Mouse (Mus musculus) stomach, postnatal 0 days (tissue): ENCODE measurements at regions not wholly inside any gene's neighbourhood (a gene's known extent, or its start where the extent isn't known, plus 50 kb on each side); places are given as distances from the start of the nearest gene placed in this dataset.
A peak's percentile ranks its signal among the peaks of the same experiment; 100 is the strongest.

Experiments
- ATAC-seq: fragments of 200-750 bp; cut with Nextera tagmentation; 2 replicates; pipeline ENCODE4 v1.8.0; 2017; ENCODE audit not compliant: low FRiP score, low TSS enrichment
- DNase-seq: peaks from one replicate; pipeline ENCODE4 v3.0.0-alpha.2; 2016; ENCODE audit warnings: low spot score
- H3K27ac ChIP-seq: fragments of 300-500 bp; sonication (generic); replicated peaks from 2 replicates; pipeline ENCODE4 v1.5.1; 2014; ENCODE audit warnings: mild to moderate bottlenecking, control low read depth
- H3K27me3 ChIP-seq: fragments of 300-500 bp; sonication (generic); 2 replicates; pipeline ENCODE4 v1.6.1; 2014; ENCODE audit warnings: low read length; ENCODE audit not compliant: control insufficient read depth, insufficient read depth
- H3K36me3 ChIP-seq: fragments of 300-500 bp; sonication (generic); 2 replicates; pipeline ENCODE4 v1.6.1; 2014; ENCODE audit warnings: low read length, mixed read lengths; ENCODE audit not compliant: control insufficient read depth, insufficient read depth
- H3K4me1 ChIP-seq: fragments of 300-500 bp; sonication (generic); replicated peaks from 2 replicates; pipeline ENCODE4 v1.6.1; 2014; ENCODE audit warnings: antibody characterized with exemption; ENCODE audit not compliant: control insufficient read depth, insufficient read depth
- H3K4me2 ChIP-seq: fragments of 300-500 bp; sonication (generic); replicated peaks from 2 replicates; pipeline ENCODE4 v1.6.1; 2014; ENCODE audit warnings: low read depth, mild to moderate bottlenecking, control low read depth, moderate library complexity
- H3K4me3 ChIP-seq: fragments of 300-500 bp; sonication (generic); 2 replicates; pipeline ENCODE4 v1.5.1; 2014; ENCODE audit warnings: low read depth, low read length, control low read depth
- H3K9ac ChIP-seq: fragments of 300-500 bp; sonication (generic); 2 replicates; pipeline ENCODE4 v1.6.1; 2014; ENCODE audit warnings: mild to moderate bottlenecking, low read length, control low read depth, mixed read lengths
- H3K9me3 ChIP-seq: fragments of 300-500 bp; sonication (generic); 2 replicates; pipeline ENCODE4 v1.6.1; 2016; ENCODE audit warnings: low read length; ENCODE audit not compliant: control insufficient read depth
- CTCF ChIP-seq: IDR thresholded peaks from 2 replicates; pipeline ENCODE4 v1.5.1; 2016; ENCODE audit warnings: antibody characterized with exemption, low read depth, mild to moderate bottlenecking, moderate library complexity
- EP300 ChIP-seq: optimal IDR thresholded peaks from 2 replicates; pipeline ENCODE3; 2016; ENCODE audit warnings: antibody characterized with exemption
- WGBS: fragments of 180-500 bp; shearing (Covaris S2); extraction: QIAGEN DNeasy Blood & Tissue Kit; methylation state at CpG from one replicate; pipeline ENCODE4 v1.1.7; 2014; 5-methylcytosine and 5-hydroxymethylcytosine counted together

- no peaks in the 10 kb centered on the region for H3K4me1 ChIP-seq
- no peaks in the 10 kb centered on the region for H3K36me3 ChIP-seq
- no peak overlapping the region for H3K4me3 ChIP-seq
- no peak for DNase-seq
- H3K9ac ChIP-seq: no peak overlapping the region
- H3K27ac ChIP-seq: no peak overlapping the region
- H3K4me2 ChIP-seq: no peak overlapping the region
- H3K9me3 ChIP-seq: no peaks in the 10 kb centered on the region
- WGBS: 40% methylated on average over 1 of the region's 1 CpGs
- TF ChIP-seq EP300: no peak
- no peak for TF ChIP-seq CTCF
- H3K27me3 ChIP-seq: no peaks in the 10 kb centered on the region
- no peak for ATAC-seq
These were observed 391.5 kb upstream of the Mef2c start for GRCm38 (mm10) chr13:83112323-83112722.

GRCm38 (mm10) chr13:83112741-83113140 is 391.1 kb upstream of the Mef2c start:
- ATAC-seq: no peak
- H3K27me3 ChIP-seq: no peaks in the 10 kb centered on the region
- no peak overlapping the region for H3K9ac ChIP-seq
- H3K27ac ChIP-seq: no peak overlapping the region
- H3K4me2 ChIP-seq: no peak overlapping the region
- H3K4me3 ChIP-seq: no peak overlapping the region
- H3K36me3 ChIP-seq: no peaks in the 10 kb centered on the region
- 61% methylated on average over 5 of the region's 5 CpGs for WGBS
- DNase-seq: no peak
- H3K4me1 ChIP-seq: no peaks in the 10 kb centered on the region
- no peaks in the 10 kb centered on the region for H3K9me3 ChIP-seq
- TF ChIP-seq CTCF (no peak), EP300 (no peak)

- no peak for TF ChIP-seq CTCF
- TF ChIP-seq EP300: no peak
- Histone ChIP-seq H3K36me3 (no peaks in the 10 kb centered on the region), H3K9ac (no peak overlapping the region), H3K4me3 (no peak overlapping the region), H3K27me3 (no peaks in the 10 kb centered on the region), H3K4me1 (no peaks in the 10 kb centered on the region), H3K4me2 (no peak overlapping the region), H3K9me3 (no peaks in the 10 kb centered on the region), H3K27ac (no peak overlapping the region)
- DNase-seq (no peak), ATAC-seq (peak; percentile 54; the same call in 1 of the 2 replicates)
These were observed 390.0 kb upstream of the Mef2c start for GRCm38 (mm10) chr13:83113808-83114207.

GRCm38 (mm10) chr13:83114401-83114800 is 389.4 kb upstream of the Mef2c start:
- 78% methylated on average over 2 of the region's 2 CpGs for WGBS
- Histone ChIP-seq H3K27me3 (no peaks in the 10 kb centered on the region), H3K27ac (no peak overlapping the region), H3K36me3 (no peaks in the 10 kb centered on the region), H3K4me2 (no peak overlapping the region), H3K9me3 (no peaks in the 10 kb centered on the region), H3K4me1 (no peaks in the 10 kb centered on the region), H3K9ac (no peak overlapping the region), H3K4me3 (no peak overlapping the region)
- DNase-seq (no peak), ATAC-seq (no peak)
- TF ChIP-seq CTCF (no peak), EP300 (no peak)

- Histone ChIP-seq H3K9ac (no peak overlapping the region), H3K4me1 (no peaks in the 10 kb centered on the region), H3K9me3 (no peaks in the 10 kb centered on the region), H3K27me3 (no peaks in the 10 kb centered on the region), H3K36me3 (no peaks in the 10 kb centered on the region), H3K4me3 (no peak overlapping the region), H3K4me2 (no peak overlapping the region), H3K27ac (no peak overlapping the region)
- no peak for TF ChIP-seq CTCF
- TF ChIP-seq EP300: no peak
- 85% methylated on average over 2 of the region's 2 CpGs for WGBS
- no peak for DNase-seq
- no peak for ATAC-seq
These were observed 388.1 kb upstream of the Mef2c start for GRCm38 (mm10) chr13:83115691-83116090.

- Histone ChIP-seq H3K36me3 (no peaks in the 10 kb centered on the region), H3K4me2 (no peak overlapping the region), H3K4me1 (no peaks in the 10 kb centered on the region), H3K27ac (no peak overlapping the region), H3K9ac (no peak overlapping the region), H3K4me3 (no peak overlapping the region), H3K9me3 (no peaks in the 10 kb centered on the region), H3K27me3 (no peaks in the 10 kb centered on the region)
- TF ChIP-seq EP300 (no peak), CTCF (no peak)
- no peak for ATAC-seq
- DNase-seq: no peak
- WGBS: 82% methylated on average over 4 of the region's 4 CpGs
These were observed 383.5 kb upstream of the Mef2c start for GRCm38 (mm10) chr13:83120343-83120742.

- H3K36me3 ChIP-seq: no peaks in the 10 kb centered on the region
These were observed 380.2 kb upstream of the Mef2c start for GRCm38 (mm10) chr13:83123596-83123995.

More at GRCm38 (mm10) chr13:83123596-83123995, 380.2 kb upstream of the Mef2c start:
- no peak overlapping the region for H3K4me2 ChIP-seq
- H3K9ac ChIP-seq: no peak overlapping the region
- no peaks in the 10 kb centered on the region for H3K4me1 ChIP-seq
- TF ChIP-seq EP300: no peak
- TF ChIP-seq CTCF: no peak
- DNase-seq (no peak), ATAC-seq (no peak)
- no peaks in the 10 kb centered on the region for H3K27me3 ChIP-seq
- H3K4me3 ChIP-seq: no peak overlapping the region
- H3K9me3 ChIP-seq: no peaks in the 10 kb centered on the region
- H3K27ac ChIP-seq: no peak overlapping the region
